Mouse (Mus musculus) E14TG2a.4 (cell line): ENCODE measurements around the gene Tcf7l2.

Source experiments
- CTCF ChIP-seq: conservative IDR thresholded peaks from 2 replicates; pipeline ENCODE4 v1.5.1; 2014; ENCODE audit warnings: low read length
- POU5F1 ChIP-seq: IDR thresholded peaks from 2 replicates; pipeline ENCODE4 v1.6.1; 2014; ENCODE audit warnings: low read length, borderline replicate concordance

- TF ChIP-seq CTCF (no peak), POU5F1 (no peak)
These were observed 150.1 kb downstream of the Tcf7l2 start for GRCm38 (mm10) chr19:55891692-55892183.
